Mouse (Mus musculus): ENCODE measurements at regions not wholly inside any gene's neighbourhood (a gene's known extent, or its start where the extent isn't known, plus 50 kb on each side); places are given as distances from the start of the nearest gene placed in this dataset.

DNA sequence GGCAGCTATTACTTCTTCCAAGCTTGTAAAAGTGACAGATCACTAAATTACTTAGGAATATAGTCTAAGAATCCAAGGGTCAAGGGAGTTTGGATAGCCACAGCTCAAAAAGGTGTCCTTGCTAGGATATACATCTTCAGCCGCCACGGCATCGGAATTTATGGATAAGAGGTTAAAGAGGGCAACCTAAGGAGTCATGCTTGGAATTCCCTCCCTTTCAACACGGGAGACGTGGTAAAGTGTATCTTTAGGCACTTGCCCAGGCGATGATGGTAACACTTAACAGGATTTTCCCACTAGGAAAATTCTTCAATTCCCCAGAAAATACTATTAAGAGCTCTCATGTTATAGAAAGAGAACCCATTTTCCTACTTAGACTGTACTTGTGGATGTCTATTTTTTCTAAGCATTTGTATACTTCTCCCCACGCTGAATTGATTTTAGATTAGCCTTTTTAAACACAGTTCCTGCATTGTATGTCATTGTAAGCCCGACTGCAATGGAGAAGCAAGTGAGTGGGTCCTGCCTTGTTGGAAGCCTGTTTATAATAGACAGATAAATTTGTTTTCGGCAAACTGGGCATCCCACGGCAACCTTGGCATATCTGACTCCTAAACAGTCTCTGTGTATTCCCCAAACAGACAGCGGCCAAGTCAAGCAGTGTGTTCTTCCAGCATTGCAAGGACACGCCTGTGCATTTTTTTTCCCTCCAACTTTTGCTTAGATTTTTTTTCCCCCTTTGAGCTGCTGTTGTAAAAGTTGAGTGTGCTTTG, 171.3 kb upstream of the Krr1 start:
- no peak overlapping the region for H3K27ac ChIP-seq (ENCODE audit: insufficient read depth, low read length)
- TF ChIP-seq CTCF (IDR thresholded peaks at IDR 0.05; ENCODE audit: extremely low read depth, insufficient read depth, low read length) (no peak), POLR2A (IDR thresholded peaks at IDR 0.05; ENCODE audit: extremely low read depth, insufficient read depth, low read length) (no peak)

DNA sequence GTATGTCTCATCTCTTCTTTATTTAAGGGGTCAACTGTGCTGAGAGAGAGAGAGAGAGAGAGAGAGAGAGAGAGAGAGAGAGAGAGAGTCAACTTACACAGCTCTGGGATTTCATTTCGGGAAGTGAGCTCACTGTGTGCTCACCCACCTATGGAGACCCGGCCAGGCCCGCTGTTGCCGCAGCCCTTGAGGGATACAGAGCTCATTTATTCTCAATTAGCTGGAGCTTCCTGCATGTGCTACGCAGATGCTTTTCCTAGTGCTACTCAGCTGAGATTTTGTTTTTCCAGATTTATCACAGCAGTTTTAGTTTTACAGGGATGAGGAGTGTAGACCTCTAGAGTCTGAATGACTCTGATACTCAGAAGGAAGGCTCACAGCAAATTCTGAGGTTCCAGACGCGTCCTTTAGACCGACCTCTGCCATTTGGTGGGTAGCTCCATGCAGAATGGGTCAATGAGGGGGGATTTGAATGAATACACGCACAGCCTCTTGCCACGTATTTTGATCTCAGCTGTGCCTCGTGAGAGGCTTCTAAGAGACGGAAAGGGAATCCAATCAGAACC, 170.6 kb upstream of the Krr1 start:
- Histone ChIP-seq H3K27ac (ENCODE audit: insufficient read depth, low read length) (no peak overlapping the region), H3K4me3 (ENCODE audit: insufficient read depth, low read length) (no peak overlapping the region), H3K4me1 (ENCODE audit: control insufficient read depth, insufficient read depth, low read length) (no peaks in the 10 kb centered on the region)
- TF ChIP-seq POLR2A (IDR thresholded peaks at IDR 0.05; ENCODE audit: extremely low read depth, insufficient read depth, low read length): no peak
- no peak for TF ChIP-seq CTCF (IDR thresholded peaks at IDR 0.05; ENCODE audit: extremely low read depth, insufficient read depth, low read length)

More for the DNA sequence above, 171.3 kb upstream of the Krr1 start:
- H3K4me1 ChIP-seq (ENCODE audit: control insufficient read depth, insufficient read depth, low read length): no peaks in the 10 kb centered on the region
- H3K4me3 ChIP-seq (ENCODE audit: insufficient read depth, low read length): no peak overlapping the region

DNA sequence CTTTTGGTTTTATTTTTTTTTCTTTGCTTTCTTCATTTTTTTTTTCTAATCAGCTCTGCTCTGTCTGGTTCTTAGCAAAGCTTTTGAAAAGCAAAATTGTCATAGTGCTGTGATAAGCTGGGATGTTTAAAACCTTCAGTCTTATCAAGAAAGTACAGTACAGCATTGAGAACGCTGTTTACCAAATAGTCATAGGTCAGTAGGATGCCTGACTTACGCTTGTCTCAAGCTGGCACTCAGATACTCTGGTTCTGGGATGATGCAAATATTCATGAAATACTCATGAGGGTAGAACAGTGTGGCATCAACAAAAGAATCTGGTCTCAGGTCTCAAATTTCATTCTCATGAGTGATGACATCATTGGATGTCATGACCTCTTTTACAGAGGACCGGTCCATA, 166.1 kb upstream of the Krr1 start:
- no peak for TF ChIP-seq CTCF (IDR thresholded peaks at IDR 0.05; ENCODE audit: extremely low read depth, insufficient read depth, low read length)
- no peak for TF ChIP-seq POLR2A (IDR thresholded peaks at IDR 0.05; ENCODE audit: extremely low read depth, insufficient read depth, low read length)
- H3K4me1 ChIP-seq (ENCODE audit: control insufficient read depth, insufficient read depth, low read length): no peaks in the 10 kb centered on the region
- H3K27ac ChIP-seq (ENCODE audit: insufficient read depth, low read length): no peak overlapping the region
- H3K4me3 ChIP-seq (ENCODE audit: insufficient read depth, low read length): no peak overlapping the region

DNA sequence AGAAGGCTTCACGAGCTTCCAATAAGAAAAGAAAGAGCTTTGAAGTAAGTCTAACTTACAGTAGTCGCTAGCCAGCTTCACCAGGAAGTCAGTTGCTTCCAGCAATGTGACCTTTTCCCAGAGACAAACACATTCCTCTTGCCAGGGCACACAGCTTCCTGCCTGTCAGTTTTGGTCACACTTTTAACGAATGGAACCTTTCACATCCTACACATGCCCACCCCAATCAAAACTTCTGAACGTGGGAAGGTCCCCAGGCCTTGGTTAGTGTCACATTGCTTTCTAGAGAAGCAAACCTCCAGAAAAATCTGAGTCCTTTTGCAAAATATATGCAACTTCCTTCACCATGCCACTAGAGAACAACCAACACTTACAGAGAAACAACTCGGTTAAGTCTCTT, 165.5 kb upstream of the Krr1 start:
- no peak overlapping the region for H3K27ac ChIP-seq (ENCODE audit: insufficient read depth, low read length)
- H3K4me1 ChIP-seq (ENCODE audit: control insufficient read depth, insufficient read depth, low read length): no peaks in the 10 kb centered on the region
- TF ChIP-seq POLR2A (IDR thresholded peaks at IDR 0.05; ENCODE audit: extremely low read depth, insufficient read depth, low read length) (no peak), CTCF (IDR thresholded peaks at IDR 0.05; ENCODE audit: extremely low read depth, insufficient read depth, low read length) (no peak)
- H3K4me3 ChIP-seq (ENCODE audit: insufficient read depth, low read length): no peak overlapping the region

DNA sequence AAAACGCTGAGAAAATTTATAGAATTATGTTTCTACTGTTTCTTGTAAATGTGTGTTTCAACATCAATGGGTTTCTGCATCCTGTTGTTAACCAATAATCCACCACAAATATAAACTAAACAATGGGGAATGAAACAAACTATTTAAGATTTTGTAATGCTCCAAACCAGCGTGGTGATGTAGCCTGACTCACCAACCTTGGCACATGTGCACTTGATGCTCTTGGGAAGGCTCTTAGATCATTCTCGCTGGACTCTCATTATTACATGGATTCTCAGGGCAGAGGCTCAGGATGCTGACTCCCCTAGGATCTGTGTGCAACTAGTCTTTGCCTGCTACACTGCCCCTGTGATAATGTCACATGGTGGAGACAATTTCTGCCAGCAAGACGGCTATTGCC, 158.7 kb upstream of the Krr1 start:
- Histone ChIP-seq H3K27ac (ENCODE audit: insufficient read depth, low read length) (no peak overlapping the region), H3K4me1 (ENCODE audit: control insufficient read depth, insufficient read depth, low read length) (no peaks in the 10 kb centered on the region), H3K4me3 (ENCODE audit: insufficient read depth, low read length) (no peak overlapping the region)
- no peak for TF ChIP-seq POLR2A (IDR thresholded peaks at IDR 0.05; ENCODE audit: extremely low read depth, insufficient read depth, low read length)
- no peak for TF ChIP-seq CTCF (IDR thresholded peaks at IDR 0.05; ENCODE audit: extremely low read depth, insufficient read depth, low read length)

GRCm38 (mm10) chr10:111814648-111815047, 157.8 kb upstream of the Krr1 start:
- TF ChIP-seq POLR2A (IDR thresholded peaks at IDR 0.05; ENCODE audit: extremely low read depth, insufficient read depth, low read length) (no peak), CTCF (IDR thresholded peaks at IDR 0.05; ENCODE audit: extremely low read depth, insufficient read depth, low read length) (no peak)
- no peak overlapping the region for H3K27ac ChIP-seq (ENCODE audit: insufficient read depth, low read length)

GRCm38 (mm10) chr10:111815160-111815559, 157.3 kb upstream of the Krr1 start:
- no peak for TF ChIP-seq POLR2A (IDR thresholded peaks at IDR 0.05; ENCODE audit: extremely low read depth, insufficient read depth, low read length)
- TF ChIP-seq CTCF (IDR thresholded peaks at IDR 0.05; ENCODE audit: extremely low read depth, insufficient read depth, low read length): no peak
- Histone ChIP-seq H3K27ac (ENCODE audit: insufficient read depth, low read length) (no peak overlapping the region), H3K4me1 (ENCODE audit: control insufficient read depth, insufficient read depth, low read length) (no peaks in the 10 kb centered on the region), H3K4me3 (ENCODE audit: insufficient read depth, low read length) (no peak overlapping the region)

More at GRCm38 (mm10) chr10:111814648-111815047, 157.8 kb upstream of the Krr1 start:
- Histone ChIP-seq H3K4me1 (ENCODE audit: control insufficient read depth, insufficient read depth, low read length) (no peaks in the 10 kb centered on the region), H3K4me3 (ENCODE audit: insufficient read depth, low read length) (no peak overlapping the region)

- Histone ChIP-seq H3K27ac (ENCODE audit: insufficient read depth, low read length) (no peak overlapping the region), H3K4me3 (ENCODE audit: insufficient read depth, low read length) (no peak overlapping the region), H3K4me1 (ENCODE audit: control insufficient read depth, insufficient read depth, low read length) (no peaks in the 10 kb centered on the region)
- TF ChIP-seq POLR2A (IDR thresholded peaks at IDR 0.05; ENCODE audit: extremely low read depth, insufficient read depth, low read length) (no peak), CTCF (IDR thresholded peaks at IDR 0.05; ENCODE audit: extremely low read depth, insufficient read depth, low read length) (no peak)
Measured at GRCm38 (mm10) chr10:111815821-111816599, 156.5 kb upstream of the Krr1 start.

DNA sequence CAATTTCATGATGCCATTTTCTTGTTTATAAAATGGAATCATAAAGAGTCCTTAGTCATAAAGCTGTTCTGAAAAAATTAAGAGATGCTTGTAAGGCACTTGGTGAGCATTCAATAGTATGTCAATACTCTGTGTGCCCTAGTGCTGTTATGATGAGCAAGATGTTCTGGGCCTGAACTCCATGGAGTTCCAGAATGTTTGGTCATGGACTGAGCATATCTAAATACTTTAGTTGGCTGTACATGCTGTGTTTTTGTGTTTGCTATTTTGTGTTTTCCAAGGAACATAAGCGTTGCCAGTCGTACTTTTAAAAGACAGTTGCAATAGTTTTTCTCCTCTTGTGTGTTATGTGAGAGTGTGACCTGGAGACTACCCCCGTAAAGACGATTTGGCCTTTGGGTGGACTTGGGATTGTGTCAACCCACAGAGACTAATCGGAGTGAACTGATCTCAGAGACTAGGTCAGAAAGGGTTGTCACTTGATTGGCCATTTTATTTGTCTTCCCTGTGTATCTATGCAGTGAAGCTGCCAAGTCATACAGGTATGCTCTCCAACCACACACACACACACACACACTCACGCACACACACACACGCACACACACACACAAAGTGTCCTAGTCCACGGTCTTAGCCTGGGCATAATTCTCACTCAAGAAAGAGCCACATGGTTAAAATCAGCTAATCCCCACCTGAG, 152.6 kb upstream of the Krr1 start:
- Histone ChIP-seq H3K4me3 (ENCODE audit: insufficient read depth, low read length) (no peak overlapping the region), H3K27ac (ENCODE audit: insufficient read depth, low read length) (no peak overlapping the region), H3K4me1 (ENCODE audit: control insufficient read depth, insufficient read depth, low read length) (no peaks in the 10 kb centered on the region)
- TF ChIP-seq CTCF (IDR thresholded peaks at IDR 0.05; ENCODE audit: extremely low read depth, insufficient read depth, low read length) (no peak), POLR2A (IDR thresholded peaks at IDR 0.05; ENCODE audit: extremely low read depth, insufficient read depth, low read length) (no peak)
